Mouse (Mus musculus) thymus, postnatal 10 days (tissue): Measurements from ENCODE around the gene Tmtc2.

Experiments used
- DNase-seq, 2 experiments: peaks; one replicate each; pipeline ENCODE4 v3.0.0; 2021; ENCODE audit warnings: low spot score in 2 of 2

The Tmtc2 gene

GRCm38 (mm10) chr10:105548040-105548439, 26.2 kb downstream of the Tmtc2 start:
- DNase-seq = no peak

- no peak for DNase-seq
Observed at GRCm38 (mm10) chr10:105544004-105545003, 29.9 kb downstream of the Tmtc2 start.

- DNase-seq = no peak
Observed at GRCm38 (mm10) chr10:105542081-105542480, 32.2 kb downstream of the Tmtc2 start.

- no peak for DNase-seq
Observed at GRCm38 (mm10) chr10:105539697-105540096, 34.6 kb downstream of the Tmtc2 start.

- no peak for DNase-seq
Observed at GRCm38 (mm10) chr10:105536910-105537309, 37.3 kb downstream of the Tmtc2 start.

- no peak for DNase-seq
Observed at GRCm38 (mm10) chr10:105535848-105536247, 38.4 kb downstream of the Tmtc2 start.

- DNase-seq = no peak
Observed at GRCm38 (mm10) chr10:105532747-105533146, 41.5 kb downstream of the Tmtc2 start.

- no peak for DNase-seq
Observed at GRCm38 (mm10) chr10:105532019-105532525, 42.2 kb downstream of the Tmtc2 start.

- no peak for DNase-seq
Observed at GRCm38 (mm10) chr10:105531080-105531894, 43.0 kb downstream of the Tmtc2 start.

- no peak for DNase-seq
Observed at GRCm38 (mm10) chr10:105523405-105524088, 50.7 kb downstream of the Tmtc2 start.

- no peak for DNase-seq
Observed at GRCm38 (mm10) chr10:105522431-105522830, 51.8 kb downstream of the Tmtc2 start.

- no peak for DNase-seq
Observed at GRCm38 (mm10) chr10:105519154-105519806, 55.0 kb downstream of the Tmtc2 start.

GRCm38 (mm10) chr10:105518144-105518543, 56.1 kb downstream of the Tmtc2 start:
- no peak for DNase-seq

GRCm38 (mm10) chr10:105513777-105514322, 60.4 kb downstream of the Tmtc2 start:
- no peak for DNase-seq

GRCm38 (mm10) chr10:105509896-105510272, 64.4 kb downstream of the Tmtc2 start:
- no peak for DNase-seq

GRCm38 (mm10) chr10:105509146-105509895, 64.9 kb downstream of the Tmtc2 start:
- DNase-seq = no peak

GRCm38 (mm10) chr10:105507982-105508786, 66.1 kb downstream of the Tmtc2 start:
- no peak for DNase-seq

- DNase-seq = no peak
Observed at GRCm38 (mm10) chr10:105506046-105506445, 68.2 kb downstream of the Tmtc2 start.

GRCm38 (mm10) chr10:105504472-105504871, 69.8 kb downstream of the Tmtc2 start:
- DNase-seq = no peak
